In the genomic region with DNA sequence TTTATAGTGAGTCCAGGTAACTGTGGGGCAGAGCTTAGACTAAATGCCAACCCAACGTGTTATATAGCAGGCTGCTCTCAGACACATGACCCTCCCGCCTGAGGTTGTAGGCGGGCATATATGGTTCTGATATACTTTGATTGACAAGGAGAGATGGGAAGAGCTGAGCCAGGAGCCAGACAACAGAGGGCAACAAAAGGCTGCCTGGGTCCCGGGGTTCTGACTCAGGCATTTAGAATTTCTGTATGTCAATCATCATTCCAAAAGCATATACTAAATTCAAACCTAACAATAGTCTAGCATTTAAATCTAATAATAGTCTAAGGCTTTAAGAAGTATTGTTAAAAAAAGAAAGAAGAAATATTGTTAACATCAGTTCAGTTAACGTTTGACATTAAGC, we compare ENCODE assay signal across 19 mouse cellular contexts. TPM values are rescaled to one million over a fixed set of nuclear protein-coding genes. Genes with fewer than 3 reads are reported as not detected.
"Had no signal": no experiment of that assay in that cellular context is flagged by ENCODE, and none has a peak within 500 bp of the region (broad histone marks: within the 10 kb centered on the region; RNA-seq: fewer than 3 reads in every experiment).

No protein-coding gene starts in this region.

- H3K4me3 ChIP-seq: lung, embryonic 15.5 days; megakaryocyte, embryonic 14.5 days; midbrain, embryonic 13.5 days; midbrain, embryonic 15.5 days; neural tube, embryonic 12.5 days; stomach, embryonic 15.5 days had no signal

- DNase-seq: lung, adult 2 months; lung, postnatal 14 days; lung, postnatal 36 days; right cerebral cortex, postnatal 14 days; thymus, adult 18-20 months; thymus, postnatal 14 days; thymus, postnatal 36 days had no signal

- H3K9ac ChIP-seq: lung, embryonic 15.5 days; midbrain, embryonic 13.5 days; midbrain, embryonic 15.5 days; neural tube, embryonic 12.5 days; stomach, embryonic 15.5 days had no signal

- H3K4me2 ChIP-seq: lung, embryonic 15.5 days; midbrain, embryonic 11.5 days; midbrain, embryonic 13.5 days; midbrain, embryonic 15.5 days; neural tube, embryonic 12.5 days; stomach, embryonic 15.5 days had no signal

- H3K9me3 ChIP-seq: lung, embryonic 15.5 days; megakaryocyte, embryonic 14.5 days; midbrain, embryonic 13.5 days; midbrain, embryonic 15.5 days; neural tube, embryonic 12.5 days; stomach, embryonic 15.5 days had no signal

- ATAC-seq: lung, postnatal 0 days; midbrain, embryonic 13.5 days; midbrain, embryonic 15.5 days had no signal

- H3K36me3 ChIP-seq: lung, embryonic 15.5 days; midbrain, embryonic 13.5 days; midbrain, embryonic 15.5 days; neural tube, embryonic 12.5 days; stomach, embryonic 15.5 days had no signal

- H3K27ac ChIP-seq: lung, embryonic 15.5 days; macrophage; midbrain, embryonic 13.5 days; midbrain, embryonic 15.5 days; neural tube, embryonic 12.5 days; stomach, embryonic 15.5 days; stomach, postnatal 0 days had no signal

- H3K4me1 ChIP-seq: lung, embryonic 15.5 days; midbrain, embryonic 13.5 days; neural tube, embryonic 12.5 days; stomach, embryonic 15.5 days had no signal

- H3K27me3 ChIP-seq: lung, embryonic 15.5 days; midbrain, embryonic 13.5 days; midbrain, embryonic 15.5 days; neural tube, embryonic 12.5 days; stomach, embryonic 15.5 days had no signal

RNA-seq across cellular contexts. Expression of gene Esyt3, which starts 20.8 kb away (rescaled TPM):
- total RNA-seq: megakaryocyte progenitor cell, adult 5-6 weeks; monocyte, adult 5-6 weeks had no signal
- polyA plus RNA-seq: macrophage had no signal

RNA-seq across cellular contexts. Expression of gene Mras, which starts 58.0 kb away (rescaled TPM):
- total RNA-seq: monocyte, adult 5-6 weeks had no signal
